Mouse (Mus musculus) forebrain, embryonic 15.5 days (tissue): Measurements from ENCODE around the gene Nktr. TPM values are rescaled to one million over a fixed set of nuclear protein-coding genes. Genes with fewer than 3 reads are reported as not detected.

Source experiments
- ATAC-seq: fragments of 200-750 bp; cut with Nextera tagmentation; replicated peaks from 2 replicates; pipeline ENCODE4 v1.8.0; 2017; ENCODE audit warnings: mild to moderate bottlenecking, moderate TSS enrichment, moderate library complexity
- H3K27ac ChIP-seq: fragments of 300-500 bp; sonication (generic); replicated peaks from 2 replicates; pipeline ENCODE4 v1.5.1; 2015; ENCODE audit warnings: mild to moderate bottlenecking, inconsistent platforms
- H3K27me3 ChIP-seq: fragments of 300-500 bp; sonication (generic); 2 replicates; pipeline ENCODE4 v1.6.1; 2015; ENCODE audit warnings: inconsistent platforms
- H3K36me3 ChIP-seq: fragments of 300-500 bp; sonication (generic); 2 replicates; pipeline ENCODE4 v1.6.1; 2015; ENCODE audit warnings: mild to moderate bottlenecking, inconsistent platforms
- H3K4me1 ChIP-seq: fragments of 300-500 bp; sonication (generic); 2 replicates; pipeline ENCODE4 v1.6.1; 2015; ENCODE audit warnings: inconsistent platforms
- H3K4me2 ChIP-seq: fragments of 300-500 bp; sonication (generic); replicated peaks from 2 replicates; pipeline ENCODE4 v1.6.1; 2015; ENCODE audit warnings: mild to moderate bottlenecking, inconsistent platforms
- H3K4me3 ChIP-seq: fragments of 300-500 bp; sonication (generic); 2 replicates; pipeline ENCODE4 v1.5.1; 2015; ENCODE audit warnings: mild to moderate bottlenecking, inconsistent platforms
- H3K9ac ChIP-seq: fragments of 300-500 bp; sonication (generic); replicated peaks from 2 replicates; pipeline ENCODE4 v1.6.1; 2015; ENCODE audit warnings: mild to moderate bottlenecking, inconsistent platforms
- H3K9me3 ChIP-seq: fragments of 300-500 bp; sonication (generic); 2 replicates; pipeline ENCODE4 v1.6.1; 2016; ENCODE audit warnings: inconsistent platforms
- WGBS: fragments of 180-500 bp; shearing (Covaris S2); methylation state at CpG from one replicate; pipeline ENCODE4 v1.1.7; 2015; ENCODE audit warnings: mixed read lengths; 5-methylcytosine and 5-hydroxymethylcytosine counted together
- polyA plus RNA-seq: library from polyadenylated mRNA; unstranded; fragments of >200 nt; fragmentation: Nextera tagmentation; extraction: Ambion mirVana; gene quantifications from 2 replicates; pipeline ENCODE4 v1.2.1, GENCODE M21; 2015

Gene Nktr
- polyA plus RNA-seq, 1 experiment from 2014 or later: 57.5 TPM

DNA sequence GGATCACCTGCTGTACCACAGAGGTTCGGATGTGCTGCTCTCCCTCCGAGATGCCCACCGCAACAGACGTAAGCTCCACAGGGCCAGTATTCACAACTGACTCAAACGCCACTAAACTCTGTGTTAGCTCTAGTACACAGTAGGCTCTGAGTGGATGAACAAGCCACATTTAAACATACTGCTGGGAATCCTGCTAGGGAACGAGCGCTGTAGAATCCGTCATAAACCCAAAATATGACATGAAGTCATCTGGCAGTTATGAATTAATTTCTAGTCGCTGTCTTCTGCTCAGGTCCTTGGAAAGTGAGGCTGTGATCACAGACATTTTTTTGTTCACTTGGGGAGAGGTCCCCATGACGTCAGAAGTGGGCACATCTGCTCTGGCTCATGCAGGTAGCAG, 57.0 kb downstream of the Nktr start:
- Histone ChIP-seq H3K4me2 (no peak overlapping the region), H3K27me3 (peaks cover 38% of the 10 kb centered on the region), H3K9me3 (no peaks in the 10 kb centered on the region), H3K4me3 (no peak overlapping the region), H3K9ac (no peak overlapping the region), H3K27ac (no peak overlapping the region), H3K36me3 (no peaks in the 10 kb centered on the region), H3K4me1 (peaks cover 11% of the 10 kb centered on the region)
- no peak for ATAC-seq
- WGBS: 82% methylated on average over 10 of the region's 10 CpGs

DNA sequence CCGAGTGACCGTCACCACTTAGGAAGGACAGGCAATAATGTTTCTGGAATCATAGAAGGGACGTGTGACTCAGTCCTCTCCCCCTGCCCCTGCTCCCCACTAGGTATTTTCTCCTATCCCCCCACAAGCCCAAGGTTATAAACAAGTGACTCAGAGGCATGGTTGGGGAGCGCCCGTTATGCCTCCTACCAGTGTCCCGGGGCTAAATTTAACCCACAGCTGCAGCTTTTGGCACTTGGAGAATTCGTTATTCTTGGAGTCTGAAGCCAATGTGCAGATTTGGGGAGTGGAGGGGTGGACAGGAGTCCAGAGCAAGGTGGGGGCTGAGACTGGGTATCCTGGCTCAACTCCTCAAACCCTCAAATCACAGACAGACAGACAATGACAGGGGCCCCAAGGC, 57.5 kb downstream of the Nktr start:
- Histone ChIP-seq H3K4me1 (peaks cover 11% of the 10 kb centered on the region), H3K9me3 (no peaks in the 10 kb centered on the region), H3K4me2 (no peak overlapping the region), H3K4me3 (no peak overlapping the region), H3K36me3 (no peaks in the 10 kb centered on the region), H3K27me3 (peaks cover 38% of the 10 kb centered on the region), H3K9ac (no peak overlapping the region), H3K27ac (no peak overlapping the region)
- ATAC-seq: no peak
- 85% methylated on average over 7 of the region's 7 CpGs for WGBS

GRCm38 (mm10) chr9:121777484-121778065, 58.6 kb downstream of the Nktr start, which contains the start of gene Klhl40:
Gene Klhl40, plus strand, starts transcription at chr9:121777607.
- WGBS: 21% methylated on average over 30 of the region's 30 CpGs

DNA sequence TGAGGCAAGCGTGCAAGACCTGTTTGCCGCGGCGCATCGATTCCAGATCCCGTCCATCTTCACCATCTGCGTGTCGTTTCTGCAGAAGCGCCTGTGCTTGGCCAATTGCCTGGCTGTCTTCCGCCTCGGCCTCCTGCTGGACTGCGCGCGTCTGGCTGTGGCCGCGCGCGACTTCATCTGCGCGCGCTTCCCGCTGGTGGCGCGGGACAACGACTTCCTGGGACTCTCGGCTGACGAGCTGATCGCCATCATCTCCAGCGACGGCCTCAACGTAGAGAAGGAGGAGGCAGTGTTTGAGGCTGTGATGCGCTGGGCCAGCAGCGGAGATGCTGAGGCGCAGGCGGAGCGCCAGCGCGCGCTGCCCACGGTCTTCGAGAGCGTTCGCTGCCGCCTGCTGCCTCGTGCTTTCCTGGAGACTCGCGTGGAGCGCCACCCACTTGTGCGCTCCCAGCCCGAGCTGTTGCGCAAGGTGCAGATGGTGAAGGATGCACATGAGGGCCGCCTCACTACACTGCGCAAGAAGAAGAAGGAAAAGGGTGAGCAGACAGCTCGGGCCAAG, 59.2 kb downstream of the Nktr start:
- H3K27ac ChIP-seq: no peak overlapping the region

More at GRCm38 (mm10) chr9:121777484-121778065, 58.6 kb downstream of the Nktr start, which contains the start of gene Klhl40:
- no peaks in the 10 kb centered on the region for H3K9me3 ChIP-seq
- H3K36me3 ChIP-seq: no peaks in the 10 kb centered on the region
- H3K4me2 ChIP-seq: peak within 1 kb of the TSS; percentile 70
- H3K27me3 ChIP-seq: peaks cover 38% of the 10 kb centered on the region
- peaks cover 11% of the 10 kb centered on the region for H3K4me1 ChIP-seq
- H3K9ac ChIP-seq: peak within 1 kb of the TSS; percentile 40
- no peak within 1 kb of the TSS for H3K27ac ChIP-seq
- ATAC-seq: peak; percentile 53
- peak within 1 kb of the TSS; percentile 40 for H3K4me3 ChIP-seq

GRCm38 (mm10) chr9:121784801-121785200, 65.8 kb downstream of the Nktr start:
- 90% methylated on average over 12 of the region's 12 CpGs for WGBS

More for the DNA sequence above, 59.2 kb downstream of the Nktr start:
- peak overlapping the region; percentile 40 for H3K9ac ChIP-seq
- peak overlapping the region; percentile 40 for H3K4me3 ChIP-seq
- peaks cover 11% of the 10 kb centered on the region for H3K4me1 ChIP-seq
- no peaks in the 10 kb centered on the region for H3K9me3 ChIP-seq
- WGBS: 15% methylated on average over 54 of the region's 54 CpGs
- peaks cover 38% of the 10 kb centered on the region for H3K27me3 ChIP-seq
- H3K36me3 ChIP-seq: no peaks in the 10 kb centered on the region
- peak; percentile 59 for ATAC-seq
- H3K4me2 ChIP-seq: peak overlapping the region; percentile 70

GRCm38 (mm10) chr9:121785261-121785660, 66.3 kb downstream of the Nktr start:
- Histone ChIP-seq H3K4me2 (no peak overlapping the region), H3K4me3 (no peak overlapping the region), H3K9ac (no peak overlapping the region), H3K9me3 (no peaks in the 10 kb centered on the region), H3K27me3 (peaks cover under 1% of the 10 kb centered on the region; the same call in 1 of the 2 replicates), H3K36me3 (no peaks in the 10 kb centered on the region), H3K4me1 (no peaks in the 10 kb centered on the region; the same call in 1 of the 2 replicates), H3K27ac (no peak overlapping the region)
- no peak for ATAC-seq
- 87% methylated on average over 8 of the region's 8 CpGs for WGBS

More at GRCm38 (mm10) chr9:121784801-121785200, 65.8 kb downstream of the Nktr start:
- no peak for ATAC-seq
- H3K4me1 ChIP-seq: no peaks in the 10 kb centered on the region; the same call in 1 of the 2 replicates
- H3K9me3 ChIP-seq: no peaks in the 10 kb centered on the region
- H3K36me3 ChIP-seq: no peaks in the 10 kb centered on the region
- H3K27ac ChIP-seq: no peak overlapping the region
- H3K27me3 ChIP-seq: peaks cover 5% of the 10 kb centered on the region; the same call in 1 of the 2 replicates
- H3K4me2 ChIP-seq: no peak overlapping the region
- H3K9ac ChIP-seq: no peak overlapping the region
- H3K4me3 ChIP-seq: no peak overlapping the region

- H3K9ac ChIP-seq: no peak overlapping the region
- H3K4me3 ChIP-seq: no peak overlapping the region
- no peak for ATAC-seq
Measured at GRCm38 (mm10) chr9:121786359-121786758, 67.4 kb downstream of the Nktr start.

DNA sequence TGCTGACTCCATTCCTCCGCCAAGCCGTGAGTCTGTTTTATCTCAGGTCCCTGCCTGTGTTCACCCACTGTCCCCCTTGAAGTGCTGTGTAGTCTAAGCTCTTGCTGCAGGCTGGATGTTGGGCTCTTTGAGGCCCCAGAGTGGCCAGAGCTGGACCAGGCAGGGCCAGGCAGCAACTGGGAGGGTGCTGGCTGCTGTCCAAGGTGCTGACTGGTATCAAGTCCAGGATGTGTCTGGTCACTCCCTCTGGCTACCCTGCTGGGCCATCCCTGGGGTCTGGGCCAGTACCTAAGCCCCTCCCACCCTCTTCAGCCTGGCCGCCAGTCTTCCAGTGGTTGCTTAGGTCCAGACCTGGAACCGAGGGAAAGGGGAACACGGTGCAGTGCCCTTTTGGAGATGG, 72.2 kb downstream of the Nktr start:
- Histone ChIP-seq H3K9ac (no peak overlapping the region), H3K27ac (no peak overlapping the region), H3K4me3 (no peak overlapping the region), H3K4me2 (no peak overlapping the region), H3K27me3 (no peaks in the 10 kb centered on the region), H3K9me3 (no peaks in the 10 kb centered on the region), H3K4me1 (peaks cover 4% of the 10 kb centered on the region; the same call in 1 of the 2 replicates), H3K36me3 (no peaks in the 10 kb centered on the region)
- ATAC-seq: no peak
- WGBS: 15% methylated on average over 5 of the region's 5 CpGs

More at GRCm38 (mm10) chr9:121786359-121786758, 67.4 kb downstream of the Nktr start:
- Histone ChIP-seq H3K4me1 (no peaks in the 10 kb centered on the region; the same call in 1 of the 2 replicates), H3K27ac (no peak overlapping the region), H3K4me2 (no peak overlapping the region), H3K9me3 (no peaks in the 10 kb centered on the region), H3K36me3 (no peaks in the 10 kb centered on the region), H3K27me3 (no peaks in the 10 kb centered on the region)
- 78% methylated on average over 2 of the region's 2 CpGs for WGBS

DNA sequence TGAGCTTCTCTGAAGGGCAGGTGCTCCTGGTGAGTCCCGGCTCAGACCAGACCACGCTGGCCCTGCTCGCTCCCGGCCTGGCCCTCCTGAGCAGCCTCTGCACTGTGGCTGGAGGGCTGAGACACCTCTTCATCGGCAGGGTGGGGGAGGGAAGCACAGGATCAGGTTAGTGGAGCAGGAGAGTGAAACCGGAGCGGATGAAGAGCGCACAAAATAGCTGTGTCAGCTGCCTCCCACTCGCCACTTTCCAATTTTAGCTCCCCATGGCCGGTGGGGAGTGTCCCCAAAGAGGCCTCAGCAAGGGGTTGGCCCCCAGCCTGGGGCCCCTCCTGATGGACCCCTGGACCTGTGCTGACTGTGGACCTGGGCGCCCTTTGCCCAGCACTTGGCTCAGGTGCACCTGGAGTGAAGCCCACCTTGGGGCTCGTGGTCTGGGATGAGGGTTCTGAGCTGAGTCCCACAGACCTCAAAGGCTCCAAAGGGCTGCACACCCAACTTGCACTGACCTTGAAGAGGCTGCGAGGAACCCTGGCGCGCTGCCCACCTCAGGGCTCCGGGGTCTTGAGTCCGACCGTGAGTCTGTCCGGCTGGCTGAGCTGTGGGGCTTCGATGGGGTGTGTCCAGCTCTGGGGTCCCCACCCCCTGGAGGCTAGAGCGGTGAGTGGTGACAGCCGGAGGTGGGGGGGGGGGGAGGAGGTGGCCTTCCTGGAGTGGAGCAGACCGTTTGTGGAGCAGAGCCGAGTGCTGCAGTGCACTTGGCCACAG, 73.0 kb downstream of the Nktr start, which contains the start of gene Hhatl:
Hhatl (minus strand) TSS at position 751 of the 765 bp plus-strand sequence.
- no peaks in the 10 kb centered on the region for H3K36me3 ChIP-seq
- H3K4me1 ChIP-seq: peaks cover 4% of the 10 kb centered on the region; the same call in 1 of the 2 replicates
- 37% methylated on average over 23 of the region's 24 CpGs for WGBS
- H3K27ac ChIP-seq: no peak within 1 kb of the TSS
- H3K9me3 ChIP-seq: no peaks in the 10 kb centered on the region
- ATAC-seq: no peak
- H3K4me3 ChIP-seq: no peak within 1 kb of the TSS
- no peak within 1 kb of the TSS for H3K9ac ChIP-seq
- H3K27me3 ChIP-seq: no peaks in the 10 kb centered on the region
- no peak within 1 kb of the TSS for H3K4me2 ChIP-seq

DNA sequence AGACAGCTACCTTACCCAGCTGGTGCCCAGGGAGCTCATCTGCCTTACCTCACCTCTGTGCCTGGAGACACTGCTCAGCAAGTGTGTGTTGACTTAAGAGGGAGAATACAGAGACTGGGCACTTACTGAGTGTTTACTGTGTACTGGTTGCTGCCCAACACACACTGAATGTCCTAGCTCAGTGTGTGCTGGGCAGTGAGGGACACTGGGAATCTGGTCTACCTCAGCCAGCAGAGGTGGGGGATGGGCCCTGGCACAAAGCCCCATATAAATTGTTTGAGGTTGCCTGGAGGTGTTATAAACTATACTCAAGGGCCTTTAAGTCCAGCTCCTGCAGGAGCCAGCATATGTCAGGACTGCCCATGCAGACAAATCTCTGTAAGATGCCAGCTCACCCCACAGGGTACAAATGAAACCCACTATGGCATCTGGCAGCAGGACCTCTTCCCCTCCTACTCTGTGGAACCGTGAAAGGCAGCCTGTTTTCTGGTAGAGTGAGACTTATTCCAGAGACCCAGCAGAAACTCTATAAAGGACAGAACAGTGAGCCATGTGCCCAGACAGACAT, 76.1 kb downstream of the Nktr start:
- Histone ChIP-seq H3K4me2 (no peak overlapping the region), H3K36me3 (no peaks in the 10 kb centered on the region), H3K27ac (no peak overlapping the region), H3K9ac (no peak overlapping the region), H3K4me1 (0 out of 2 replicates have a peak, but pooled peaks cover 4% of the 10 kb centered on the region), H3K9me3 (no peaks in the 10 kb centered on the region), H3K27me3 (no peaks in the 10 kb centered on the region), H3K4me3 (no peak overlapping the region)
- no peak for ATAC-seq
- 35% methylated on average over 1 of the region's 1 CpGs for WGBS

GRCm38 (mm10) chr9:121797722-121798121, 78.8 kb downstream of the Nktr start:
- WGBS: 18% methylated on average over 12 of the region's 12 CpGs
- H3K4me1 ChIP-seq: 0 out of 2 replicates have a peak, but pooled peaks cover 4% of the 10 kb centered on the region
- no peaks in the 10 kb centered on the region for H3K36me3 ChIP-seq
- no peak overlapping the region for H3K27ac ChIP-seq
- no peak overlapping the region for H3K4me3 ChIP-seq
- H3K9ac ChIP-seq: no peak overlapping the region
- H3K4me2 ChIP-seq: no peak overlapping the region
- no peak for ATAC-seq
- no peaks in the 10 kb centered on the region for H3K9me3 ChIP-seq
- no peaks in the 10 kb centered on the region for H3K27me3 ChIP-seq
